Mouse (Mus musculus): ENCODE measurements around the gene Morn1.

Gene Morn1

GRCm38 (mm10) chr4:155187192-155187674 lies 100.9 kb downstream of the Morn1 start:
- in situ Hi-C loops (cut with MboI, MseI) = no loop called here

- in situ Hi-C loops (cut with MboI, MseI) = no loop called here
Measured at GRCm38 (mm10) chr4:155188341-155188740, 102.0 kb downstream of the Morn1 start.

- in situ Hi-C loops (cut with MboI, MseI) = no loop called here
Measured at GRCm38 (mm10) chr4:155188803-155189202, 102.4 kb downstream of the Morn1 start.

DNA sequence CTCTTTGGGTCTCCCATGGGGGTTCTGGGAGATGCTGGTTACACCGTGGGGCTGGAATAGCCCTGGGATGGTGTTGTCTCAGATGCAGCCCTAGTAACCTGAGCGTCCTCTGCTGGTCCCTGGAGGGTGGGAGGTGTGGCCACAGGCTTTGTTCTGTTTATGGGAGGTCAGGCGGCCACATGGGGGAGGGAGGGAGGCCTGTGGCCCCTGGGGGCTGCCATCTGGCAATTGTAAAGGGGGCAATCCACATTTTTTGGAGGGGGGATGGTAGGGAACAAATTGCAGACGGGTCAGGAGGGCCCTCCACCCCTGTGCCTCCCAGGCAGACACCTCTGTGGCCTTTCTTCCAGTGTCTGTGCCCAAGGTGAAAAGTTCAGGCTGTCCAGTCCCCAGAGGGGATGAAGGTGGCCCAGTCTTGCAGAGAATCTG lies 103.3 kb downstream of the Morn1 start:
- in situ Hi-C loops (cut with MboI, MseI) = no loop called here

GRCm38 (mm10) chr4:155190275-155190674 lies 103.9 kb downstream of the Morn1 start:
- in situ Hi-C loops (cut with MboI, MseI) = no loop called here
